Mouse (Mus musculus) olfactory bulb, adult 2 months (tissue): ENCODE measurements around the gene Cd68.

Source experiments
- CTCF ChIP-seq: fragments of 200-500 bp; IDR thresholded peaks from 2 replicates; pipeline ENCODE4 v1.5.1; 2012; ENCODE audit warnings: low read depth, mild to moderate bottlenecking, low read length, moderate library complexity; ENCODE audit not compliant: insufficient read depth
- POLR2A ChIP-seq: fragments of 200-500 bp; IDR thresholded peaks from 2 replicates; pipeline ENCODE4 v1.6.1; 2012; ENCODE audit warnings: mild to moderate bottlenecking, low read depth, low read length, moderate library complexity; ENCODE audit not compliant: insufficient read depth

DNA sequence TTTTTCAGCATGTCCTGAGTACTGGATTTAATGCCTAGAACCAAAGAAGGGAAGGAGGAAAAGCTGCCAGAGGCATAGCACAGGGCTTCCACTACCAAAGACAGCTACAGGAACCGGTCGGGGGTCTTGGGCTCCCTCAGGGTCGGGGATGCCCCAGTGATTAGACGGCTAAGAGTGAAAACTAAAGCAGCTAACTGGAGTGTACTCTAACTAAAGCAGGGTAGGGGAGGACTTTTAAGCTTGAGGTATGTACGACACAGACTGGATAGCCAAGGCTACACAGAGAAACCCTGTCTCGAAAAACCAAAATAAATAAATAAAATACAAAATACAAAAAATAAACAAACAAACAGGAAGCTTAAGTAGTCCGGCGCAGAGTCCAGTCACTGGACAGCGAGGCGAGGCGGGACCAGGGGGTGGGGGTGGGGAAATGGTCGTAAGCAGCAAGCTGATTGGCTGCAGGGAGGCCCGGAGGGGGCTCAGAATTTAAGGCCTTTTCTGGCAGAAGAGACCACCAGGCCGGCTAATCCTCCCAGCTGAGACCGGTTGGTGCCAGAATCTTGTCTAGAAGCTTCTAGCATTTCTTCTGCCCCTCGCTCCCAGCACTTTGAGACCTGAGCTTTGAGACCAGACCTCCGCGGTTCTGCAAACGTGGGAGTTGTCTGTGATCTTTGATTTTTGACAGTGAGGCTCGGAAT, 44.2 kb downstream of the Cd68 start, which contains the start of gene Sat2:
- TF ChIP-seq CTCF (no peak), POLR2A (no peak)
